Mouse (Mus musculus) megakaryocyte, embryonic 14.5 days (primary cell): ENCODE measurements around the gene Wnt3a.

Source experiments
- FLI1 ChIP-seq: IDR thresholded peaks from 2 replicates; pipeline ENCODE4 v1.6.1; 2012; ENCODE audit warnings: low read length, inconsistent platforms, mixed read lengths
- GATA1 ChIP-seq: IDR thresholded peaks from 3 replicates; pipeline ENCODE4 v1.6.1; 2012; ENCODE audit warnings: mixed read lengths, low read length, inconsistent platforms, borderline replicate concordance

DNA sequence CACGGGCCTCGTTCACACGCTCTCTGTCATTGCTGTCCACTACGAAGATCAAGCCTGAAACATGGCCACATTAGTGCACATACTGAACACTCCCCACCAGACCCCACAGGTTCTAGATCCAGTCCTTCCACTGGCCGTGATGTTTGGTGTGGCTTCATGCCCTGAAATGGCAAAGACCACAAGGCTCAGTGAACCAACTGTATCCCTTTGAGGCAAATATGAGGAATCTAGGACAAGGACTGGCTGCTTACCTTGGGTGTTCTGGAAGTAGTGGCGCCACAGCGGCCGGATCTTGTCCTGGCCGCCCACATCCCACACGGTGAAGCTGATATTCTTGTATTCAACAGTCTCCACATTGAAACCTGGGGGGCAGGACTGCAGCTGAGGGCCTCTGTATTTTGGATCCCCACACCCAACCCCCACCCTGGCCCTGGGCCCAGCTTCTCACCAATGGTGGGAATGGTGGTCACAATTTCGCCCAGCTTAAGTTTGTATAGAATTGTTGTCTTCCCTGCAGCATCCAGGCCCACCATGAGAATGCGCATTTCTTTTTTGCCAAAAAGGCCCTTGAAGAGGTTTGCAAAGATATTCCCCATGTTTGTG is 77.6 kb downstream of the Wnt3a start:
- TF ChIP-seq GATA1 (no peak), FLI1 (no peak)
